Mouse (Mus musculus) erythroblast, embryonic 14.5 days (primary cell): Measurements from ENCODE around the gene Olfr507.

ENCODE experiments used
- GATA1 ChIP-seq: IDR thresholded peaks from 2 replicates; pipeline ENCODE4 v1.6.1; 2012; ENCODE audit warnings: low read length, inconsistent platforms, mixed read lengths
- TAL1 ChIP-seq: IDR thresholded peaks from 3 replicates; pipeline ENCODE4 v1.6.1; 2012; ENCODE audit warnings: low read length, inconsistent platforms, mixed read lengths

DNA sequence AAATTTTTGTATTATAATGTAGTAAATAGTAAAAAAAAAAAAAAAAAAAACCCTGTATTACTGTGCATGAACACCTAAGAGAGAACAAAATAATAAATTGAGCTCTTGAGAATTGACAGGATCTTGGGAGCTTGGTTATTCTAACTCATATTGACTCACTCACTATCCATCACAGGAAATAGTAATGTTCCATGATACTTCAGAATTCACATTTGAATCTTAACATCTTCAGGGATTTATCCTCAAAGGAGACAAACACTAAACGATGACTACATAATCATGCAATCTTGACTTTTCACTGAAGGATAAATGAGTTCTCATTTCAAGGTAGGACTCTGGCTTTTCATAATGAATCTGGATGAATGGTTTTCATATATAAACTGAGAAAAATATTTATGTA lies 44.5 kb downstream of the Olfr507 start, which contains the start of gene Olfr510:
- TF ChIP-seq TAL1 (no peak), GATA1 (no peak)
